In genomic region chr14:11640372-11640771, GRCm38 (mm10) we compare ENCODE assay signal across 27 mouse cellular contexts.
"Had no signal": no experiment of that assay in that cellular context is flagged by ENCODE, and none has a peak within 500 bp of the region (broad histone marks: within the 10 kb centered on the region; RNA-seq: fewer than 3 reads in every experiment).

No protein-coding gene starts in this region.

- H3K4me1 ChIP-seq: heart, embryonic 15.5 days; hindbrain, embryonic 13.5 days; kidney, embryonic 15.5 days; liver, embryonic 13.5 days; liver, embryonic 15.5 days had no signal

- H3K9ac ChIP-seq: heart, embryonic 13.5 days; heart, embryonic 15.5 days; hindbrain, embryonic 13.5 days; hindbrain, embryonic 15.5 days; kidney, embryonic 15.5 days; limb, embryonic 12.5 days; liver, embryonic 13.5 days; liver, embryonic 15.5 days; liver, postnatal 0 days had no signal

- H3K4me2 ChIP-seq: heart, embryonic 11.5 days; heart, embryonic 13.5 days; heart, embryonic 15.5 days; hindbrain, embryonic 13.5 days; hindbrain, embryonic 15.5 days; kidney, embryonic 15.5 days; limb, embryonic 12.5 days; liver, embryonic 11.5 days; liver, embryonic 13.5 days; liver, embryonic 15.5 days had no signal

- H3K9me3 ChIP-seq: heart, embryonic 13.5 days; heart, embryonic 15.5 days; hindbrain, embryonic 13.5 days; hindbrain, embryonic 15.5 days; kidney, embryonic 15.5 days; limb, embryonic 10.5 days; limb, embryonic 12.5 days; liver, embryonic 13.5 days; liver, embryonic 15.5 days had no signal

- ATAC-seq: hindbrain, postnatal 0 days; liver, postnatal 0 days had no signal

- H3K4me3 ChIP-seq: heart, adult 2 months; heart, embryonic 13.5 days; heart, embryonic 15.5 days; hindbrain, embryonic 13.5 days; hindbrain, embryonic 15.5 days; kidney, embryonic 15.5 days; layer of hippocampus, adult 2 months; left cerebral cortex, adult 2 months; limb, embryonic 10.5 days; limb, embryonic 12.5 days; liver, embryonic 13.5 days; liver, embryonic 15.5 days had no signal

- H3K36me3 ChIP-seq: heart, embryonic 13.5 days; heart, embryonic 15.5 days; hindbrain, embryonic 13.5 days; hindbrain, embryonic 15.5 days; kidney, embryonic 15.5 days; limb, embryonic 10.5 days; limb, embryonic 12.5 days; liver, embryonic 13.5 days; liver, embryonic 15.5 days had no signal

- DNase-seq: gastrocnemius, postnatal 14 days; heart, adult 11 months; heart, adult 2 months; heart, postnatal 14 days; heart, postnatal 36 days; kidney, adult 11 months; kidney, adult 2 months; kidney, adult 9 months; kidney, postnatal 25 days; kidney, postnatal 4 days; liver; liver, embryonic 13.5 days; liver, postnatal 0 days had no signal

- H3K27ac ChIP-seq: heart, adult 2 months; heart, embryonic 13.5 days; heart, embryonic 15.5 days; hindbrain, embryonic 13.5 days; hindbrain, embryonic 15.5 days; hindbrain, postnatal 0 days; kidney, embryonic 15.5 days; kidney, postnatal 0 days; layer of hippocampus, adult 2 months; left cerebral cortex, adult 2 months; limb, embryonic 10.5 days; limb, embryonic 12.5 days; liver, embryonic 13.5 days; liver, embryonic 15.5 days had no signal

- H3K27me3 ChIP-seq: heart, embryonic 13.5 days; heart, embryonic 15.5 days; hindbrain, embryonic 13.5 days; hindbrain, embryonic 15.5 days; kidney, embryonic 15.5 days; limb, embryonic 12.5 days; liver, embryonic 13.5 days; liver, embryonic 15.5 days had no signal
